Mouse (Mus musculus) urinary bladder, postnatal 36 days (tissue): Measurements from ENCODE around the gene Slc17a8.
A peak's percentile ranks its signal among the peaks of the same experiment; 100 is the strongest.

Source experiments
- DNase-seq, 2 experiments: peaks; one replicate each; pipeline ENCODE4 v3.0.0; 2022; ENCODE audit warnings: low spot score in 2 of 2, mixed read lengths in 1 of 2

Slc17a8 gene

DNA sequence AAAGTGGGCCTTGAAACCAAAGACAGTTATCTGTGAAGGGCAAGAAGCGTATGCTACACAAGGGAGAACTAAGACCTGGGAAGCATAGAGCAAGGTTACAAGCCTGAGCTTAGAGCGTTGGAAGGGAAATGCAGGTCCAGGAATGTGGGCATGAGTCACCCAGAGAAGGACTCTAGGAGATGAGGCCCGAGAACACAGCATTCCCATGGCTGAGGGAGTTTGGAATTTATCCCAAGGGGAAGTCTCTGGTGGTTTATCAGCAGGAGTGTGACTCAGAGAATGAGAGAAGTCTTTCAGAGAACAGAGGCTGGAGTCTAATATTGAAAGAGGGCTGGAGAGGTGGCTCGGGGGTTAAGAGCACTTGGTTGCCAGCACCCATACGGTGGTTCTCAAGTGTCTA is 94.0 kb downstream of the Slc17a8 start:
- peak in 1 of 2 experiments; percentile 24 for DNase-seq

DNA sequence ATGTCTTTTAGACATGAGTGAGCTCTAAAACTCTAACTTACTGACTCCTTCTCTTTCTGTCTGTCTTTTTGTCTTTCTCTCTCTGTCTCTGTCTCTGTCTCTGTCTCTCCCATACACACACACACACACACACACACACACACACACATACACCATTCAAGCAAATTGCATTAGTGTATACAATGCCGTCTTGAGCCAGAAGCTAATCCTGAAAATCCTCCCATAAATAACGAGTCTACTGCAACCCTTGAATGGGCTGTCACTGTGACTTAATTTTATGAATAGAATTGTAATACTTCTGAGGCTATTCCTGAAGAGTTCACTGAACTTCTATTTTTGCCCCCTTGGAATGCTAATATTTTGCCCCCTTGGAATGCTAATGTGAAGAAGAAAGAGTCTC is 95.2 kb downstream of the Slc17a8 start:
- DNase-seq, result no peak
